Mouse (Mus musculus) stomach, embryonic 16.5 days (tissue): ENCODE data around the gene Rtl1. TPM values are rescaled to one million over a fixed set of nuclear protein-coding genes. Genes with fewer than 3 reads are reported as not detected.

Experiments
- ATAC-seq: fragments of 200-750 bp; cut with Nextera tagmentation; 2 replicates; pipeline ENCODE4 v1.8.0; 2017; ENCODE audit warnings: moderate number of reproducible peaks, moderate TSS enrichment; ENCODE audit not compliant: insufficient read depth, low FRiP score
- H3K27ac ChIP-seq: fragments of 300-500 bp; sonication (generic); 2 replicates; pipeline ENCODE4 v1.5.1; 2014; ENCODE audit warnings: low read length
- H3K27me3 ChIP-seq: fragments of 300-500 bp; sonication (generic); 2 replicates; pipeline ENCODE4 v1.6.1; 2014; ENCODE audit warnings: low read length, control low read depth, mixed read lengths; ENCODE audit not compliant: control insufficient read depth, insufficient read depth
- H3K36me3 ChIP-seq: fragments of 300-500 bp; sonication (generic); 2 replicates; pipeline ENCODE4 v1.6.1; 2014; ENCODE audit warnings: low read length; ENCODE audit not compliant: control insufficient read depth, insufficient read depth
- H3K4me1 ChIP-seq: fragments of 300-500 bp; sonication (generic); 2 replicates; pipeline ENCODE4 v1.6.1; 2014; ENCODE audit warnings: low read length, control low read depth, mixed read lengths; ENCODE audit not compliant: control insufficient read depth, insufficient read depth
- H3K4me2 ChIP-seq: fragments of 300-500 bp; sonication (generic); 2 replicates; pipeline ENCODE4 v1.6.1; 2014; ENCODE audit warnings: low read depth, low read length, mixed read lengths
- H3K4me3 ChIP-seq: fragments of 300-500 bp; sonication (generic); replicated peaks from 2 replicates; pipeline ENCODE4 v1.5.1; 2014; ENCODE audit warnings: mild to moderate bottlenecking, low read length
- H3K9ac ChIP-seq: fragments of 300-500 bp; sonication (generic); 2 replicates; pipeline ENCODE4 v1.6.1; 2014; ENCODE audit warnings: low read length
- H3K9me3 ChIP-seq: fragments of 300-500 bp; sonication (generic); replicated peaks from 2 replicates; pipeline ENCODE4 v1.6.1; 2016; ENCODE audit warnings: low read length, control low read depth; ENCODE audit not compliant: control insufficient read depth
- WGBS: fragments of 180-500 bp; shearing (Covaris S2); extraction: QIAGEN DNeasy Blood & Tissue Kit; methylation state at CpG from one replicate; pipeline ENCODE4 v1.1.7; 2014; 5-methylcytosine and 5-hydroxymethylcytosine counted together
- polyA plus RNA-seq: library from polyadenylated mRNA; unstranded; fragments of >200 nt; fragmentation: Nextera tagmentation; extraction: Ambion mirVana; gene quantifications from 2 replicates; pipeline ENCODE4 v1.2.1, GENCODE M21; 2015

Rtl1 gene
- polyA plus RNA-seq, 1 experiment from 2014 or later = 2.3 TPM

GRCm38 (mm10) chr12:109596232-109596631 is 3.9 kb downstream of the Rtl1 start:
- H3K27me3 ChIP-seq = no peaks in the 10 kb centered on the region
- no peak overlapping the region for H3K4me3 ChIP-seq
- WGBS = 30% methylated on average over 8 of the region's 8 CpGs
- H3K9me3 ChIP-seq = no peaks in the 10 kb centered on the region
- H3K9ac ChIP-seq = no peak overlapping the region
- H3K36me3 ChIP-seq = peaks cover 3% of the 10 kb centered on the region; the same call in 1 of the 2 replicates
- H3K4me2 ChIP-seq = no peak overlapping the region
- peak overlapping the region; percentile 81 for H3K27ac ChIP-seq
- H3K4me1 ChIP-seq = peaks cover 14% of the 10 kb centered on the region
- ATAC-seq = peak; percentile 42; the same call in 1 of the 2 replicates

- H3K9me3 ChIP-seq = no peaks in the 10 kb centered on the region
- no peak overlapping the region for H3K4me2 ChIP-seq
- no peaks in the 10 kb centered on the region for H3K27me3 ChIP-seq
- peak; percentile 33; the same call in 1 of the 2 replicates for ATAC-seq
- H3K4me1 ChIP-seq = peaks cover 14% of the 10 kb centered on the region
- H3K27ac ChIP-seq = peak overlapping the region; percentile 81
- WGBS = 54% methylated on average over 6 of the region's 6 CpGs
- H3K36me3 ChIP-seq = peaks cover 3% of the 10 kb centered on the region; the same call in 1 of the 2 replicates
- H3K9ac ChIP-seq = no peak overlapping the region
- H3K4me3 ChIP-seq = no peak overlapping the region
Measured at GRCm38 (mm10) chr12:109595753-109596152, 4.4 kb downstream of the Rtl1 start.

- H3K27ac ChIP-seq = peak overlapping the region; percentile 81
- no peak overlapping the region for H3K9ac ChIP-seq
- H3K36me3 ChIP-seq = peaks cover 3% of the 10 kb centered on the region; the same call in 1 of the 2 replicates
- H3K4me1 ChIP-seq = peaks cover 14% of the 10 kb centered on the region
- H3K27me3 ChIP-seq = no peaks in the 10 kb centered on the region
- WGBS = 83% methylated on average over 7 of the region's 7 CpGs
- no peak overlapping the region for H3K4me3 ChIP-seq
- ATAC-seq = no peak
- no peaks in the 10 kb centered on the region for H3K9me3 ChIP-seq
- H3K4me2 ChIP-seq = no peak overlapping the region
Measured at GRCm38 (mm10) chr12:109594961-109595360, 5.2 kb downstream of the Rtl1 start.

GRCm38 (mm10) chr12:109582185-109582584 is 17.9 kb downstream of the Rtl1 start:
- ATAC-seq = no peak
- Histone ChIP-seq H3K9me3 (no peaks in the 10 kb centered on the region), H3K4me1 (no peaks in the 10 kb centered on the region), H3K4me3 (no peak overlapping the region), H3K36me3 (no peaks in the 10 kb centered on the region; the same call in 1 of the 2 replicates), H3K9ac (no peak overlapping the region), H3K27ac (no peak overlapping the region), H3K4me2 (no peak overlapping the region), H3K27me3 (no peaks in the 10 kb centered on the region)
- WGBS = 70% methylated on average over 5 of the region's 5 CpGs

- no peak overlapping the region for H3K27ac ChIP-seq
- ATAC-seq = no peak
- H3K4me1 ChIP-seq = no peaks in the 10 kb centered on the region
- H3K27me3 ChIP-seq = no peaks in the 10 kb centered on the region
- WGBS = 74% methylated on average over 4 of the region's 4 CpGs
- no peak overlapping the region for H3K9ac ChIP-seq
- no peak overlapping the region for H3K4me2 ChIP-seq
- peaks cover 6% of the 10 kb centered on the region; the same call in 1 of the 2 replicates for H3K36me3 ChIP-seq
- no peaks in the 10 kb centered on the region for H3K9me3 ChIP-seq
- no peak overlapping the region for H3K4me3 ChIP-seq
Measured at GRCm38 (mm10) chr12:109572259-109572658, 27.9 kb downstream of the Rtl1 start.

- H3K27me3 ChIP-seq = no peaks in the 10 kb centered on the region
- no peak overlapping the region for H3K4me3 ChIP-seq
- no peaks in the 10 kb centered on the region for H3K9me3 ChIP-seq
- WGBS = 87% methylated on average over 10 of the region's 10 CpGs
- no peak overlapping the region for H3K27ac ChIP-seq
- H3K4me1 ChIP-seq = no peaks in the 10 kb centered on the region
- no peak overlapping the region for H3K9ac ChIP-seq
- H3K36me3 ChIP-seq = no peaks in the 10 kb centered on the region; the same call in 1 of the 2 replicates
- no peak overlapping the region for H3K4me2 ChIP-seq
- no peak for ATAC-seq
Measured at GRCm38 (mm10) chr12:109560111-109560695, 39.9 kb downstream of the Rtl1 start.

GRCm38 (mm10) chr12:109558891-109559487 is 41.1 kb downstream of the Rtl1 start:
- 82% methylated on average over 7 of the region's 7 CpGs for WGBS
- H3K4me2 ChIP-seq = no peak overlapping the region
- H3K9ac ChIP-seq = no peak overlapping the region
- no peaks in the 10 kb centered on the region; the same call in 1 of the 2 replicates for H3K36me3 ChIP-seq
- ATAC-seq = no peak
- H3K9me3 ChIP-seq = no peaks in the 10 kb centered on the region
- H3K4me1 ChIP-seq = no peaks in the 10 kb centered on the region
- H3K27ac ChIP-seq = no peak overlapping the region
- no peak overlapping the region for H3K4me3 ChIP-seq
- H3K27me3 ChIP-seq = no peaks in the 10 kb centered on the region

GRCm38 (mm10) chr12:109558226-109558824 is 41.8 kb downstream of the Rtl1 start:
- Histone ChIP-seq H3K4me2 (no peak overlapping the region), H3K27ac (no peak overlapping the region), H3K36me3 (no peaks in the 10 kb centered on the region; the same call in 1 of the 2 replicates), H3K27me3 (no peaks in the 10 kb centered on the region), H3K4me1 (no peaks in the 10 kb centered on the region), H3K9me3 (no peaks in the 10 kb centered on the region), H3K9ac (no peak overlapping the region), H3K4me3 (no peak overlapping the region)
- ATAC-seq = no peak
- WGBS = 78% methylated on average over 12 of the region's 12 CpGs

GRCm38 (mm10) chr12:109555837-109556409 is 44.2 kb downstream of the Rtl1 start:
- Histone ChIP-seq H3K4me1 (no peaks in the 10 kb centered on the region), H3K27ac (no peak overlapping the region), H3K4me3 (no peak overlapping the region), H3K4me2 (no peak overlapping the region), H3K9ac (no peak overlapping the region), H3K9me3 (no peaks in the 10 kb centered on the region), H3K27me3 (no peaks in the 10 kb centered on the region), H3K36me3 (no peaks in the 10 kb centered on the region)
- ATAC-seq = no peak
- WGBS = 65% methylated on average over 15 of the region's 15 CpGs
